Mouse (Mus musculus): ENCODE data around the gene Sdsl.

The Sdsl gene

DNA sequence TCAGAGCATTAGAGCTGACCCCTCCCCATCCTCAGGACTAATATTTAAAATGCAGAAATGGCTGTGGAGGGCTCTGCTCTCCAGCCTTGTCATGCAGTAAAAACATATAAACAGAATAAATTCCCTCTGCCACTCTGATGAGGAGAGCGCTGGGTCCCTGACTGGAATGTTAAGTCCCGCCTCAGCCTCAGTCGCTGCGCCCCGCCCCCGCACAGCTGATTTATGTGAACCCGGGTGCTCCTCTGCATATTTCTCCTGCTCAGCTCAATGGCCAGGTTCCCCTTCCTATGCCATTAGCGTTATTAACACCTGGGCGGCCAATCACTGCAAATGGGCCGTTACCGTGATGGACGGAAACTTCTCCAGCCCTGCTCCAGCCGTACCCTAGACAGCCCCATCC, 25.3 kb downstream of the Sdsl start:
- DNase-seq = no peak

DNA sequence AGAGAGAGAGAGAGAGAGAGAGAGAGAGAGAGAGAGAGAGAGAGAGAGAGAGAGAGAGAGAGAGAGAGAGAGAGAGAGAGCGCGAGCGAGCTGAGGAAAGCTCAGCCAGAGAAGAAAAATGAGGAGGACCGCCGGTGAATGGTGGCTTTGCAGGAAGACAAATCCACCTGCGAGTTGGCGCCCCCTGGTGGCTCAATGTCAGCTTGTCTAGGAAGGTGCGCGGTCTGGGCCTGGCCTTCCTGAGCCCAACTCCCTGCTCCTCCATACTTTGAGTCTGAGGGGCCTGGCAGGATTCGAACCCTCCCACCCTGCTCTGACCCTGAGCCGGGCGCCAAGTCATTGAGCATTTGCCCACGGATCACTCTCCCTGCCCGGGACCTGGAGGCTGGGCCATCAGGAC, 31.9 kb downstream of the Sdsl start:
- peak; percentile 91 for DNase-seq

DNA sequence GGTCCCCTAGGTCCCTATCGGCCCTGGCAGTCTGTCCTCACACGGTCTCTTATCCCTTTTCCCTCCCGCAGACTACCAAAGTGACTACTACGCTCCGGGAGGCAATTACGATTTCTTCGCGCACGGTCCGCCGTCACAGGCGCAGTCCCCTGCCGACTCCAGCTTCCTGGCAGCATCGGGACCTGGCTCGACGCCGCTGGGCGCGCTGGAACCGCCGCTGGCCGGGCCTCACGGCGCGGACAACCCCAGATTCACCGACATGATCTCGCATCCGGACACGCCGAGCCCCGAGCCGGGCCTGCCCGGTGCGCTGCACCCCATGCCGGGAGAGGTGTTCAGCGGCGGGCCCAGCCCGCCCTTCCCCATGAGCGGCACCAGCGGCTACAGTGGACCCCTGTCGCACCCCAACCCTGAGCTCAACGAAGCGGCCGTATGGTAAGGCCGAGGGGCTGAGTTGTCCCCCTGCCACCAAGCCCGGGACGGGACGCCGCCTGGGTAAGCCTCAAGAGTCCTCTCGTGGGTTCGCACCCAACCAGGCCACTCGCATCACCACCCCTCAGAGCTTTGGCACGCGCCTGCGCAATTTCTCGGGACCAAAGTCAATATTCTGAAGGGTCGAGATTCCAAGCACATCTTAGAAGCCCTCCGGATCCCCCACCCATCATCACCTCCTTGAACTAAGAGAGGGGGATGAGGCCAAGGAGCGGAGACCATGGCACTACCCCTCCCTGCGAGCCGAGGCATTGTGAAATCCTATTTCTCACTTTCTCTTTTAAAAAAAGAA, 32.5 kb downstream of the Sdsl start:
- DNase-seq = no peak

DNA sequence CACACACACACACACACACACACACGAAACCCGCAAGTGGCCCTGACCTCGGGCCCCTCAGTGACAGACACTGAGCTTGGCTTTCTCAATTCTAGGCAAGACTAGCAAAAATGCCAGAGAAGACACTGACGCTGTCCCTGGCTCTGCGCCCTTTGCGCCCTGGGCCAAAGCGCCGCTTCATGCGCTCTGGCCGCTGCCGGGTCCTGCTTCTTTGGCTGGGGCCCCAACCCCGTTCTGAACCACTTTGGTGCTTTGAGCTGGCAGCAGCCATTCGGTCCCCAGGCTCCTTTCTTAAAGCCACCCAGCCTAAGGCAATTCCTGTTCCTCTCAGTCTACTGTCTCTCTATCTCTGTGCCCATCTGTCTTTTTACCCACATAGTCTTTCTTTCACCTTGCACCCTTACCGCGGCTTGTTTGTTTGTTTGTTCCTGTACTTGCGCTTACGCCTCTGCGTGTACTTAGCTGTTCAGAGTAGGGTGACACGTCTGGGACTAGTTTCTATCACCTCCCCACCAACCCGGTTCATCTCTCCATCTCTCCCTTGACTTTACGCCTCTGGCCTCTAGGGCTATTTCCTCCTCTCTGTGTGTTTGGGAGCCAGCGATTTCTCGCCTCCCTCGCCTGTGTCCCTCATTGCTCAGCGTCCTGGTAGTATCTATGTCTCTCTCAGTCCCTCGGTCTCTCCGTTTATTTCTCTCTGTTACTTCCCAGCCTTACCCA, 33.5 kb downstream of the Sdsl start:
- no peak for DNase-seq

DNA sequence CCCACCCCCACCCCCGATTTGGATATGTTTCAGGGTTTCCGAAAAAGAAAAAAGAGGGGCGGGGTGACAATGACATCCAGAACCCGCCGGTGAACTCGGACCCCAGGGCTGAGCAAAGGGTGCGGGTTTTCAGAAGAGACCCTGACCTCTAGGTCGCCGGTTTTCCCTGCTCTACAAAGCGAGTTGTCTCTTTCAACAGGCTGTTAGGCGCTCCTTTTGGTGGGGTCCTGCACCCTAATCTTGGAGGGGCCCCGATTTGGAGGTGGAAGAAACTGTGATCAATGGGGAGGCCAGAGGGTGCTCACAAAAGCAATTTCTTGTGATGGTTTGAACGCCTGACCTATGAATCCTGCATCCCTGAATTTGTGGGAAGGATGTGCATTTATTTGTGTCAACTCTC, 34.1 kb downstream of the Sdsl start:
- no peak for DNase-seq

DNA sequence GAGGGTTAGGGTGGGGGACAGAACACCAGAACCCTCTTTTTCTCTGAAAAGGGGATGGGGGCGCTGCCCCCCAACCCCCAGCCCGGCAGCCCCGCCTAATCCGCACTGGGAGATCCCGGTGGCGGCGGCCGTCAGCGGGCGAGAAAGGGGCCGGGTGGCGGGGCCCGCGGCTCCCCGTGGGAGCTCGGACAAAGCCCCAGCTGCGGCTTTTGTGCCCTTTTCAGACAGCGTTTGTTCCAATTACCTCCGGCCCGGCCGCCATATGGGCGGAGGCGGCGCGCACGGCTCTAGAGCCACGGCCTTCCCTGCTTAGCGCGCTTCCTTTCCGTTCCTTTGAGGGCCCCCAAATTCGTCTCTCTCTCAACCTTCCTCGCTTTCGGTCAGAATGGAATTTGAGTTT, 34.6 kb downstream of the Sdsl start:
- DNase-seq = no peak

DNA sequence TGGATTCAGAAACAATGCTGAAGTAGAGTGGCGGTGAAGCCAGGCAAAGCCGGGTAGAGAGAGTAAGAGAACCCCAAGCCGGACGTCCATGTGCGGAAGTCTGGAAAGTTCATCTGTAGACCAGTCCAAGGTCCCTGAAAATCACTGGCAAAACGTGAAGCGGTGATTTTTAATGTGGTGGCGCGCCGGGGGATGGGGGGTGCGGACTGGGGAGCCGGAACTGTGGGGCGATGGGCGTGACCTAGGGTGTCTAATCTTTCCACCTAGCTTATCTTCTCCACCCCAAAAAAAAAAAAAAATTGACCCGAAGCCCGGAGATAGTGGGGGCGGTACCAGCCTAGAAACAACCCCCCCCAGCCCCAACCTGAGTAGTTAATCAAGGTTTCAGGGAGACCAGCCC, 35.1 kb downstream of the Sdsl start:
- DNase-seq = no peak

DNA sequence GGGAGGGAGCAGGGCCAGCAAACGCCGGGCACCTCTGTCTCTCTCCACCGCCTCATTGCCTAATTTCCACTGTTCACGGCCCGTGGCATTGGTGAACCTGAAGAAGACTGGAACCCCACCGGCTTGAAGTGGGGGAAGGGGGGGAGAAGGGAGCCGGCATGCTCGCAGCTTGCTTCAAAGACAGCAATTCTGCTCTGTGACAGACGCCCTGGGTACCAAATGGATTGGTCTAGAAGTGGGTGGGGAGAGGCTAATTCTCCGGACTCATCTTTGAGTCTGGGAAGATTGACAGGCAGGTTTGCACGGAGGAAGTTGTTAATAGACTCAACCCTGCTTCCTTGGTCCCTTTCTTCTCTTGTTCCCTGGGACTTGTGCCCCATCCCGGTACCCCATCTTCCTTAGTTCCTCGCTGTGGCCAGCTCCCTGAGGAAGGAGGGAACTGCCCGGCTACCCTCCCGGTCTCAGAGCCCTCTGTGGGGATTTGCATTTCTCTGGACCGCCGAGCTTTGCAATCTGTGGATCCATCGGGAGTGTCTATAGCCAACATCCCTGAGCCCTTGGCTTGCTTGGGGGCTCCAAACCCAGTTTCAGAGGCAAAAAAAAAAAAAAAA, 35.6 kb downstream of the Sdsl start:
- DNase-seq = no peak

DNA sequence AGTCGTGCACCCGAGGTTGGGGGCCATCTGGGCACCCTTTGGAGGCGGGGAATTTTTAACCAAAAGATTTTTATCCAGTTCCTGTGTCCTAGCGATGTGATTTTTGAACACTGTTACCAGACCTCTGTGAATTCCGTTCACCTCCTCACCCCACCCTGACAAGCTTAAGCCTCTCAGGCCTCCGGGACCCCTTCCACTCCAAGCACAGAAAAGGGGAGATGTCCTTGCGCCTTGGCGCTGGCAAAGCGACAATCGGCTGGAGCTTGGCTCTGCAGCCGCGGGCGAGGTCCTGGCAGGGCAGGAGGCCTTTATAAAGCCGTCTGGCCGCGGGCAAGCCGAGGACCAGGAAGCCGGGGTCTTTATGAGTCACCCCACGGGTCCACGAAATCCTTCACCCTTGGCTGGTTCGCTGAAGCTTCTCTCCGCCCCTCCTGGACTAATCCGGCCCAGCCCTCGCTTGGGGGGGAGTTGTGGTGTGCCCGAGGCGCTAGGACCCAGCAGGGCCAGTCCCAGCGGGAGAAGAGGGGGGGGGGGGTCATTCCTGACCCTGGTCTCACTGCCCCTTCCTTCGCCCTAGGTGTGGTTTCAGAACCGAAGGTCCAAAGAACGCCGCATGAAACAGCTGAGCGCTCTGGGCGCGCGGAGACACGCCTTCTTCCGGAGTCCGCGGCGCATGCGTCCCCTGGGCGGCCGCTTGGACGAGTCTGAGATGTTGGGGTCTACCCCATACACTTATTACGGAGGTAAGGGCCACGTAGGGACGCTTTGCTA, 36.7 kb downstream of the Sdsl start:
- no peak for DNase-seq

DNA sequence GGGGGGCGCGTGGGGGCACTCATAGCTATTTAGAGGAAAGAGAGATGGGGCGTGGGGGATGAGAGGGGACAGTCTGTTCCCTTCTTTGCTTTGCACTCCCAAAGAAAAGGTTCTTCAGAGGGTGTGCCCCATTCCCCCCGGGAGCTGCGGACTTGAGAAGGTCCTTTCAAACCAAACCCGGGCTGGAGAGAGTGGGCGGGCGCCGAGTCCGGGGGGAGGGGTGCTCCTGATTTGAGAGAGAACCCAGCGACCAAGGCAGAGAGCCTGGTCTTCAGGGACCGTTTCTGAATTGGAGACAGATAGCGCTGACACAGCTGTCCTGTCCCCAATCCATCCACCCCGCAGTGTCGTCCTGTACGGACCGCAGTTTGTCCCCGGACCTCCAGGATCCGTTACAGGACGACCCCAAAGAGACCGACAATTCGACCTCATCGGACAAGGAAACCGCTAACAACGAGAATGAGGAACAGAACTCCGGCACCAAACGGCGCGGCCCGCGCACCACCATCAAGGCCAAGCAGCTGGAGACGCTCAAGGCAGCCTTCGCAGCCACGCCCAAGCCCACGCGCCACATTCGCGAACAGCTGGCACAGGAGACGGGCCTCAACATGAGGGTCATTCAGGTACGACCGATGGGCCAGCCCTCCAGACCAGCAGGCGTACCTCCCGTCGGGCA, 37.5 kb downstream of the Sdsl start:
- no peak for DNase-seq

DNA sequence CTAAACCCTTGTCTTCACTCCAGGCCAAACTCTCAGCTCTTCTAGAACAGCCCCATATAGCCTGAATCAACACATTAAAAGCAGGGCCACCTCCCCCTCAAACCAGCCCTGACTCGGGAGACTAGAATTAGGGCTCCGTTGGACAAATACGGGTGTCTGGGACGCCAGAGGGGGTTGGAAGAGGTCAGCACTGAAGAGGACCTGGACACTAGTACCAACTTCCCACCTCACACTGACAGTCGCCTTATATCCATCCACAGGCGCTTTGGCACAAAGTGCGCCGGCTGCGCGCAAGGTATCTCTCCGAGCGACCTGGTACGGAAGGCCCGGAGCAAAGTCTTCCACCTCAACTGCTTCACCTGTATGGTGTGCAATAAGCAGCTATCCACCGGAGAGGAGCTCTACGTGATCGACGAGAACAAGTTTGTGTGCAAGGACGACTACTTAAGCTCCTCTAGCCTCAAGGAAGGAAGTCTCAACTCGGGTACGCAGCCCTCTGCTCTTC, 38.3 kb downstream of the Sdsl start:
- DNase-seq = no peak

DNA sequence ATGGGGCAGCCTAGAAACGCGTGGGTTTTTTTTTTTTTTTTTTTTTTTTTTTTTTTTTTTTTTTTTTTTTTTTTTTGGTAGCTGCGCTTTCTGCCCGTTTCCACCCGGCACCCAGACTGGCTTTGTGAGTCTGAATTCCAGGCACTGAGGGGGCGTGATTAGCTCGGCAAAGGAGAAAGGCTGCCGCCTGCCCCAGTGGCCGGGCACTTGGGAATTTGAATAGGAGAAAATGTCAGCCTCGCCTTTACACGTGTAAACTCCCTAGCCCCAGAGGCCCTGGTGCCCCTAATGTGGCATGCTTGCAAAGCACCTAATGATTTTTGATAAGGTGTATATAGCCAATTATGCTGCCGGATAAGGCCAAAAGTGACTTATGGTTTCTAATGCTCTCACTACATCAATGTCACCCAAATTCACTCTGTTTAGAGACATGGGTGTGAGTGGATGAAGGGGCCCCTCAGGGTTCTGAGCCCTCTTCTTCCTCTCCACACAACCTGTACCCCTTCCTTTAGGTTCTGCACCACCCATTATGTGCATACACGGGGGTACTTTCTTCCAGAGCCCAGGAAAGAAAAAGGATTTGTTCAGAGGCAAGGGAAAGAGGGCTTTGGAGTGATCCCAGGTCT, 39.4 kb downstream of the Sdsl start:
- no peak for DNase-seq

DNA sequence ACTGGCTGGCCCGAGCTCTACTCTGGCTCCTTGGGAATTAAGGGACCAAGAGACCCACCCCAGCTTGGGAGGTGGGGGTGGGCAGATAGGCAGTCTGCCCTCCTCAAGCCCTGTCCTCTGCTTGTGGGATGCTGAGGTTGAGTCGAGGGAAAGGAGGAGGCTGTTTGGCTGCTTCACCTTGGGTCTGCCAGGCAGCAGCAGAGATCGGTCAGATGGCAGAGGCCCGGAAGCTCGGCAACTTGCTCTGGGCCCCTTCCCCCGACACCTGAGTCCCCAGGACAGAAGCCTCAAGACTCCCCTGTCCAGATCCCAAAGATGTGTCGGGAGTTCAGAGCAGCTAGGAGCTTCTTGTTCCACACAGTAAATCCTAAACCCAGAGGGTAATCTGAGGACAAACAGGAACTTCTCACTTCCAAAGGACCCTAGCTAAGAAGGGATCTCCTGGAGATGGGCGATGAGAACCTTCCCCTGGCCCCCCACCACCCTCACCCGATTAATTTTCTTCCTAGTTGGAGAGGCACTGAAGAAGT, 40.1 kb downstream of the Sdsl start:
- DNase-seq = no peak

DNA sequence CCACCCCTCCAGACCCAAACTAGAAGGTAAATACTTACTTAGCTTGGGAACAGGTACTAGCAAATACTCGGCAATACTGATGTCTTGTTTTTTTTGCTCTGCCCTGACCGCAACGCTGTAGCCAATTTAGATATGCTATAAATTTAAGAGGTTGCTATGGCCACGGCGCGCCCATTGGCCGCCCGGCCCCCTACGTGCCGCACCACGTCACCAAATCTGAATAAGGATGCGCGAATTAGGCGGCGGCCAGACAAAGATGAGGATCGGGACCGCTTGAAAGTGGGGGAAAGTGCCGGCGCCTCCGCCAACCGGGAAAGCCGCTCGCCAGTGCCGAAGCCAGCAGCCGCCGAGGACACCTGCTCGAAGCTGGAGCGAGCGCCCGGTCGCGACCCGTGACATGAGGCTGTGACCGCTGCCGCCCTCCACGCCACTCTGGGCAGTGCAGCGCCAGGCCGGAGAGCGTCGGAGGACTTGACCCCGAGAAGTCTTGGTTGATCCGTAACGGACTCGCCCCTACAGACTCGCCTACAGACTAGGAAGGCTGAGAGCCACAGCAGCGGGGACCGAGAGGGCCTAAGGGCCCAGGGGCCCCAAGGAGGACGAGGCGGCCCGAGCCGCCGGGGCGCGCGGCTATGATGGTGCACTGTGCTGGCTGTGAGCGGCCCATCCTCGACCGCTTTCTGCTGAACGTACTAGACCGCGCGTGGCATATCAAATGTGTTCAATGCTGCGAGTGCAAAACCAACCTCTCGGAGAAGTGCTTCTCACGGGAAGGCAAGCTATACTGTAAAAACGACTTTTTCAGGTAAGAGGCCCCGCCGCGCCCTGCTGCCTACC, 40.7 kb downstream of the Sdsl start, which contains the start of gene Lhx5:
Lhx5 (plus strand) TSS at position 51 of the 837 bp plus-strand sequence.
- DNase-seq = no peak

DNA sequence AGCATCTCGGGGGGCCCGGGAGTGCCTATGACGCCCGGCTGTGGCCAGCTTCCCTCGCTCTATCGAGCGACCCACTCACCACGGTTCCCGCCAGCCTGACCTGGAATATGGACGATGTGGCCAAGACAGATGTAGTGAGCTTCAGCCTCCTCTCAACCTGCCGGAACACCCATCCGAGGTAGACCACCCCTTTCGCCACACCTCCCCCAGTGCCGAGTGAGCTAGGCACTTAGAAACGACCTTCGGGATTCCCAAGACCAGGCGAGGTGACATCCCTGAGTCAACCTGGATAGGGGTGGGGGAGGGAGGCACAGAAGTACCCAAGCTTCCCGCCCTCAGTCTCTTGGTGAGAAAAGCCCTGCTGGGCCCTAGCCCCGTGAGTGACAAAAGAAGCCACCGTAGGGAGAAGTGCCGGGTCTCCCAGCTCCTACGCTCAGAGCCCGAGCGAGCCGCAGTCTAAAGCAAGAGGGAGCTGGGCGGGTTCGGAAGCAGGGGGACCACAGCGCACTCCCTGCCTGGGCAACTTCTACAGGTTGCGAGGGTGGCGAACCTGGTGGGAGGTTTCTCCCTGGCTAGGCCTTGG, 41.5 kb downstream of the Sdsl start:
- DNase-seq = no peak

DNA sequence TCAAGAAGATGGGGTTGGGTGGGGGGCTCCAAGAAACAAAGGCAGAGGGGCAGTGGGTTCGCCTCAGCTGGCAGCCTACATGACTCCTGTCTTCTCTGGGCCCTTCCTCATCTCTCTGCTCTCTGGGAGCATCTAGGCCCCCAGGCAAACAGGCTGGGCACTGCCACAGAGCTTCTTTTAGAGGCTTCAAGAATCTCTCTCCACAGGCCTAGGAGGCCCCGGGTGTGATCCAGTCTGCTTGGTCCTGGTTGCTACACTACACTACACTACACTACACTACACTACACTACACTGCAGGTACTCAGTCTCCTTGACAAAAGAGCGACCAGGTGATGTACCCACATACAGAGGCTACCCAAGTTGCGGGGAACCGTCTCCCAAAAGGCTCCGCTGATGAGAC, 42.9 kb downstream of the Sdsl start:
- DNase-seq = no peak

DNA sequence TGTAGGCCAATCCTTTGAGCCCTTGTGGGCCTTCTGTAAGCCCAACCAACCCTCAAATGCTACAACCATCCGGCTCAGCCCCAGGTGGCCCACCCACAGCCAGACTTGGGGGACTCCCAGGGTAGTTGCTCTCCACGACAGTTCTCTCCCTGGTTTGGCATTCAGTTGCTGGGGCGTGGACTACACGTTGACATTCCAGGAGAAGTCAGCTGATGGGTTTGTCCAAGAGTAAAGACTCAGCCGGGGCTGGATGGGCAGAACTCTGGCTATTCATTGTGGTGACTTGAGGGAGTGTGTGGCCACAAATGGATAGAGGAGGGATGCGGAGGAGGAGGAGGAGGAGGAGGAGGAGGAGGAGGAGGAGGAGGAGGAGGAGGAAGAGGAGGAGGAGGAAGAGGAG, 43.6 kb downstream of the Sdsl start:
- DNase-seq = no peak

DNA sequence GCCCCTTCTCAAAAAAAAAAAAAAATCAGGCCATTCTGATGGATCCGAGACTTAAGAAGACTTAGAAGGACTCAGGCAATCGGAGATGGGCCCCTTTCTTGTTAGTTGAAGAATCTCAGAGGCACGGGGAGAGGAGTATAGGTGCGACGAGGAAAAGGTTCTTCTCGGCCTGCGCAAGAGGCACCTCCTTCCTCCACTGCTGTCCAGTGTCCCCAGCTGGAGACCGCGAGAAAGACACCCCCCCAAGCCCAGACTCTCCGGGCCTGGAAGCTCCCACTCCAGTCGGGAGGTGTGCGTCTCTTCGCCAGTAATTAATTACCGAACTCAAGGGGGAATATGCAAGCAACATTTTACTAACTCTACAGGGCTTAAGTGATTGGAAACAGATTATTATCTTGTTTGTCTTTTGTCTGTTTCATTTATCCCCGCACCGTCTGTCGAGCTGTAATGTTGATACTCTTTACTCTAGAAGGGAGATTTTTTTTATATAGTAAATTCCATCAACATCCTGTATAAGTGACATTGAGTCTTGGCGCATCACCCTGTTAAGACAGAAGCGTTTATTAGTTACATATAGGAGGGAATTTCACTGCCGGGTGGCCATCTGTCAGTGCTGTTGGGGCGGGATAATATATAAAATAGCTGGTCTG, 44.3 kb downstream of the Sdsl start:
- no peak for DNase-seq

DNA sequence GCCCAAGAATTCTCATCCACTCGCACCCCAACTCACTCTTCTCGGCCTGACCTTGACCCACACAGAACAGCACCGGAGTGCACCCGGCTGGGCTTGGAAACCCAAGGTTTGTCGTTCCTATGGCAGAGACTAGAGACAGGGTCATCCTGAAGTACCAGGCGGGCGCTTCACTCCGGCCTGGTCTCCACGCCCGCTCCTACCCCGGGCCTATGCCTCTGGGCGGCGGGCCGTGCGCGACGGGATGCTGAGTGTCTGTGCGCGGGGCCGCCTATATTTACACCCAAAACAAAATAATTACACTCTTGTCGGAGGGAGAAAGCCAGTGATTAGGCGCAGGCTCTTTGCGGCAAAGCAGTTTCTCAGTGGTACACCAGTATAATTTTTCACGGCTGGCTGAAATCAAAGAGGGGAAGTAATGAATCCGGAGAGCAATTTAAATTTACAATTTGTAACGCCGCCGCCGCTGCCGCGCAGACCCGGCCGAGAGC, 45.1 kb downstream of the Sdsl start:
- DNase-seq = no peak

DNA sequence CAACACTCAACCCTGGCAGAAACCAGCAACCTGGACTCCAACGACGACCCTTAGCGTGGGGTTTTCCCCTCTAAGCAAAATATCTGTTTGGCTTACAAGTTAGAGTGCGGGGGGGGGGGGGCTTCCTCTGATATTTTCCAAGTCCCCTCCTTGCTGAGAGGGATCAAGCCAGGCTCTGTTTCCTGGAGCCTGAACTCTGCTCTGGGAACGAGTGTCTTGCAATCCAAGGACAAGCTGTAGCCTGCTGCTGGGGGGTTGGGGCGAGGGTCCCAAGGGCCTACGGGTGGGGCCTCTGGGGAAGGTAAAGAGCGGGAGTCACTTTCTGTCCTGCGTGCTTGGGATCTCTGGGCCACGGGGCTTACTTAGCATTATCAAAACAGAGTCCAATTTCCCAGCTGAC, 46.0 kb downstream of the Sdsl start:
- DNase-seq = no peak

All from cerebellum, adult 9-10 months (tissue).